Mouse (Mus musculus) heart, postnatal 0 days (tissue): ENCODE measurements around the gene Mepe.

Experiments used
- CTCF ChIP-seq: IDR thresholded peaks from 2 replicates; pipeline ENCODE4 v1.5.1; 2016; ENCODE audit warnings: antibody characterized with exemption, control low read depth, low read depth
- EP300 ChIP-seq: IDR thresholded peaks from 2 replicates; pipeline ENCODE4 v1.6.1; 2016; ENCODE audit warnings: antibody characterized with exemption, low read depth

DNA sequence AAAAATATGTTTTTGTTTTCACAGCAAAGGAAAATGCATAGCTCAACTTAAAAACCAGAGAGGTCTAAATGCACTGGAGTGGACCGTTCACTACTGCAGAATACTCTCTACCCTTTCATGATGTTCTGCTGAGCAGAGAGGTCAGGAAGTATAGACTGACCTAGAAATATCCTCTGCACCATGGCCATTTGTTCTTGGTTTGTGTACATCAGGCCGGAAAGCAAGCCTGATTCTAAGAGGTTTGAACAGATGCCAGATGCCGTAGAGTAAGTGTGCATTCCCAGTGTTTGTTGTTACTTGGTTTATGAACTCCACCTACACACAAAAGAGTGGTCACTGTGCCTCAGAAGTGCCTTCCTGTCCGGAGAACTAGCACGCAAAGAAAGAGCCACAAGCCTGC is 61.8 kb downstream of the Mepe start:
- TF ChIP-seq CTCF (no peak), EP300 (no peak)
